Mouse (Mus musculus): ENCODE results near the gene Depdc5. TPM values are rescaled to one million over a fixed set of nuclear protein-coding genes. Genes with fewer than 3 reads are reported as not detected.

Gene Depdc5
- total RNA-seq, 2 experiments from 2014 or later = 21.3 to 28.8 TPM

Other genes starting within 250 kb of the Depdc5 start
- 22.8 and 23.1 TPM in 2 replicates for gene Pisd, start 78.1 kb upstream of the Depdc5 start, total RNA-seq (2014; fragmentation: Nextera tagmentation)
- gene Pisd, start 78.1 kb upstream of the Depdc5 start, total RNA-seq (2017) = 10.9 and 17.8 TPM in 2 replicates
- 4.3 TPM in 1 of 2 replicates, not detected in the other for gene Gm20671, start 36.6 kb upstream of the Depdc5 start, total RNA-seq (2014; fragmentation: Nextera tagmentation)
- gene Gm20671, start 36.6 kb upstream of the Depdc5 start, total RNA-seq (2017) = 4.5 TPM in 1 of 2 replicates, not detected in the other
- gene Prr14l, start 9.4 kb upstream of the Depdc5 start, total RNA-seq (2014; fragmentation: Nextera tagmentation) = 45.5 and 63.9 TPM in 2 replicates
- 56.5 and 63.8 TPM in 2 replicates for gene Prr14l, start 9.4 kb upstream of the Depdc5 start, total RNA-seq (2017)
- gene Ywhah, start 155.1 kb downstream of the Depdc5 start, total RNA-seq (2014; fragmentation: Nextera tagmentation) = 240 and 310 TPM in 2 replicates
- gene Ywhah, start 155.1 kb downstream of the Depdc5 start, total RNA-seq (2017) = 135 and 160 TPM in 2 replicates
- not detected in 2 replicates for gene Slc5a1, start 240.5 kb downstream of the Depdc5 start, total RNA-seq (2014; fragmentation: Nextera tagmentation)
- gene Slc5a1, start 240.5 kb downstream of the Depdc5 start, total RNA-seq (2017) = not detected in 2 replicates